Mouse (Mus musculus): ENCODE data around the gene Syt16. TPM values are rescaled to one million over a fixed set of nuclear protein-coding genes. Genes with fewer than 3 reads are reported as not detected.
A peak's percentile ranks its signal among the peaks of the same experiment; 100 is the strongest.

The Syt16 gene
- total and polyA plus RNA-seq, 2 experiments from 2014 or later: 67.6 to 90.9 TPM

DNA sequence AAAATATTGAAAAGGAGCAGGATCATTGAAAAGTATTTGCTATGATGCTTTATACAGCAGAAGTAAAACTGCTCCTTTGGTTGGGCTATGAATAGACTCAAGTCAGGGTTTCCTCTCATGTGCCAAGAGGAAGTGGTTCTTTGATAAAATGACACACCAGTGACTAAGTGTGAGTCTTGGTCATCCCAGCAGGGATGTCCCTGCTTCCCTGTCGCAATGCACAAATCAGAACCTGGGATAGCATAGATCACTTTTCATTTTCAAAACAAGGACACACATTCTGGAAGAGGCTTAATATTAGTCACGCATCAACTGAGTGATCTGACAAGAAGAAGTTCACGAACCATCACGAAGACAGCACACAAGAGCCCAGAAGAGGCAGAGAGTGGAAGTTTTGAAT lies 195.1 kb downstream of the Syt16 start:
- H3K9me3 ChIP-seq (ENCODE audit: low read length): no peaks in the 10 kb centered on the region
- no peak overlapping the region for H3K4me2 ChIP-seq (ENCODE audit: low read depth, low read length)
- H3K36me3 ChIP-seq (ENCODE audit: insufficient read depth, low read length): no peaks in the 10 kb centered on the region
- H3K27ac ChIP-seq: no peak overlapping the region
- TF ChIP-seq CTCF (IDR thresholded peaks at IDR 0.05; ENCODE audit: low read depth): no peak
- 71% methylated on average over 4 of the region's 4 CpGs for WGBS
- H3K4me3 ChIP-seq (ENCODE audit: low read length): no peak overlapping the region
- no peaks in the 10 kb centered on the region for H3K27me3 ChIP-seq (ENCODE audit: insufficient read depth, low read length)
- H3K9ac ChIP-seq (replicated peaks; ENCODE audit: low read length): no peak overlapping the region
- ATAC-seq (no peak), DNase-seq (ENCODE audit: low spot score) (no peak)
- H3K4me1 ChIP-seq (ENCODE audit: insufficient read depth, low read length): no peaks in the 10 kb centered on the region

- Histone ChIP-seq H3K9ac (replicated peaks; ENCODE audit: low read length) (no peak overlapping the region), H3K36me3 (ENCODE audit: insufficient read depth, low read length) (no peaks in the 10 kb centered on the region), H3K27ac (no peak overlapping the region), H3K4me1 (ENCODE audit: insufficient read depth, low read length) (0 out of 2 replicates have a peak, but pooled peaks cover 3% of the 10 kb centered on the region), H3K27me3 (ENCODE audit: insufficient read depth, low read length) (no peaks in the 10 kb centered on the region), H3K4me3 (ENCODE audit: low read length) (no peak overlapping the region), H3K4me2 (ENCODE audit: low read depth, low read length) (no peak overlapping the region), H3K9me3 (ENCODE audit: low read length) (no peaks in the 10 kb centered on the region)
- ATAC-seq (no peak), DNase-seq (ENCODE audit: low spot score) (no peak)
- 54% methylated on average over 5 of the region's 5 CpGs for WGBS
- TF ChIP-seq CTCF (IDR thresholded peaks at IDR 0.05; ENCODE audit: low read depth): no peak
These were observed 203.9 kb downstream of the Syt16 start for GRCm38 (mm10) chr12:74201410-74201809.

DNA sequence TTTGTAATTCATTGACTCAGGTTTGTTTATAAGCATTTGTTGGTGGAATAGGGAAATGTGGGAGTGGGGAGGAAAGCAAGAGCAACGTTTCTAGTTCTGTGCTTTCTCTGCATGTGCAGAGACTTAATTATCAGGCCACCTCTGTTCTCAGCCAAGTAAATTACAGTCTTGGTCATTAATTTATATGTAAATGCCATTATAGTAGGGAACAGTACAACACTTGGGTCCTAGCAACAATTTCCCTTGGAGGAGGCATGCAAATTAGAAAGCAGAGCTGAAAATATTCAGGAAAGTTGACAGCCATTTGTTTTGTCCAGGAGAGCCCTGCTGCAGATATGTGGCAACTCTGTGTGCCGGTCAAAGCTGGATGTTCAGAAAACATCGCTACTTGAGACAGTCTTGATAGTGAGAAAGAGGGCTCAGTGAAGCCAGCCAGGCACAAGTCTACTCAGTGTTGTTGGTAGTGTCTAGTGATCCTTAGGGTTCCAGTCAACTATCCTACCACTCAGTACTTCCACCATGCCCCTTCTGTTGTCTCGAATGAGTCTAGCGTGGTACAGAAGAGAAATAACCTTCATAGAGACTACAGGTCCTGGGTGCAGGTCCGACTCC lies 205.1 kb downstream of the Syt16 start:
- Histone ChIP-seq H3K27me3 (ENCODE audit: insufficient read depth, low read length) (no peaks in the 10 kb centered on the region), H3K9ac (replicated peaks; ENCODE audit: low read length) (no peak overlapping the region), H3K27ac (no peak overlapping the region), H3K4me1 (ENCODE audit: insufficient read depth, low read length) (0 out of 2 replicates have a peak, but pooled peaks cover 3% of the 10 kb centered on the region), H3K9me3 (ENCODE audit: low read length) (no peaks in the 10 kb centered on the region), H3K4me2 (ENCODE audit: low read depth, low read length) (no peak overlapping the region), H3K36me3 (ENCODE audit: insufficient read depth, low read length) (no peaks in the 10 kb centered on the region), H3K4me3 (ENCODE audit: low read length) (no peak overlapping the region)
- no peak for TF ChIP-seq CTCF (IDR thresholded peaks at IDR 0.05; ENCODE audit: low read depth)
- ATAC-seq: 0 out of 2 replicates have a peak, but pooled peaks have one; percentile 51
- DNase-seq (ENCODE audit: low spot score): no peak
- WGBS: 52% methylated on average over 6 of the region's 6 CpGs

DNA sequence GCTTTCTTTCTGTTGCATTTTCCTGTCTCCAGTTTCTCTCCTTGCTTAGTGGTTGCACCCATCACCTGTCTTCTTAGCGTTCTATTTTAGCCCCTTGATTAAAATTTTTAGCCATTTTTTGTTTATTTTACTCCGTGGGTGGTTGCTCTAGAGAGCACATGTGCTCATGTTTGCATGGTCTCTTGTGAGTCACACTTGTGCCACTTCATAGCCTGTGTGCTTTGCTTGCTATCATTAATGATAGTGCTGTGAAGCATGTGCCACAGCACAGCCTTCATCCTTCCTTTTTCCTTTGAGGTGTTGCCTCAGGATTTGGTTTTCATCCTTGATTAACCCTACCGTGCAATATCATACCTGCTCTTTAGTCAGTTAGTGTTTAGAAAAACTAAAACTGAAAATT lies 214.7 kb downstream of the Syt16 start:
- H3K27me3 ChIP-seq (ENCODE audit: insufficient read depth, low read length): no peaks in the 10 kb centered on the region
- H3K4me1 ChIP-seq (ENCODE audit: insufficient read depth, low read length): no peaks in the 10 kb centered on the region
- no peaks in the 10 kb centered on the region for H3K36me3 ChIP-seq (ENCODE audit: insufficient read depth, low read length)
- no peak for TF ChIP-seq CTCF (IDR thresholded peaks at IDR 0.05; ENCODE audit: low read depth)
- no peak overlapping the region for H3K4me3 ChIP-seq (ENCODE audit: low read length)
- H3K4me2 ChIP-seq (ENCODE audit: low read depth, low read length): no peak overlapping the region
- no peak for DNase-seq (ENCODE audit: low spot score)
- H3K27ac ChIP-seq: no peak overlapping the region
- no peak for ATAC-seq
- WGBS: 74% methylated on average over 3 of the region's 3 CpGs
- no peaks in the 10 kb centered on the region for H3K9me3 ChIP-seq (ENCODE audit: low read length)
- no peak overlapping the region for H3K9ac ChIP-seq (replicated peaks; ENCODE audit: low read length)

- Histone ChIP-seq H3K27ac (no peak overlapping the region), H3K9me3 (ENCODE audit: low read length) (no peaks in the 10 kb centered on the region), H3K4me2 (ENCODE audit: low read depth, low read length) (no peak overlapping the region), H3K36me3 (ENCODE audit: insufficient read depth, low read length) (no peaks in the 10 kb centered on the region), H3K4me3 (ENCODE audit: low read length) (no peak overlapping the region), H3K4me1 (ENCODE audit: insufficient read depth, low read length) (no peaks in the 10 kb centered on the region), H3K27me3 (ENCODE audit: insufficient read depth, low read length) (no peaks in the 10 kb centered on the region), H3K9ac (replicated peaks; ENCODE audit: low read length) (no peak overlapping the region)
- DNase-seq (ENCODE audit: low spot score) (no peak), ATAC-seq (0 out of 2 replicates have a peak, but pooled peaks have one; percentile 27)
- WGBS: 69% methylated on average over 5 of the region's 5 CpGs
- no peak for TF ChIP-seq CTCF (IDR thresholded peaks at IDR 0.05; ENCODE audit: low read depth)
These were observed 218.8 kb downstream of the Syt16 start for GRCm38 (mm10) chr12:74216103-74216728.

DNA sequence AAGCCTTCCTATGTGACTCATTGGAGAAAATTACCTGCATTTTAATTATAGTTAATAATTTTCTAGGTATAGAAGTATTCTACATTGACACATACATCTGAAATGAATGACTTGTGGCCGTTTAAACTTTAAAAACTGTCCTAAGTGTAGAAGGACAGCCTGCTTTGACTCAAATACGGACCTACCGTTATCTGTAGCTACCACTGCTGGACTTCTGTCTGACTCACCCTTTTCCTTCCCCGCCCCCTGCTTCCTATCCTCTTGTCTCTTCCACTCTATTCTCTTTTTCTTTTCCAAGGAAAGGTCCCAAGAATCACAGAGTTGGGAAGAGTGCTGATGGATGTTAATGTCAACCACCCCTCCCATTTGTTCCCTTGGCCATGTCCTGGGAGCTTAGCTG lies 222.4 kb downstream of the Syt16 start:
- Histone ChIP-seq H3K27me3 (ENCODE audit: insufficient read depth, low read length) (no peaks in the 10 kb centered on the region), H3K9ac (replicated peaks; ENCODE audit: low read length) (no peak overlapping the region), H3K4me3 (ENCODE audit: low read length) (no peak overlapping the region), H3K36me3 (ENCODE audit: insufficient read depth, low read length) (no peaks in the 10 kb centered on the region), H3K27ac (no peak overlapping the region), H3K9me3 (ENCODE audit: low read length) (no peaks in the 10 kb centered on the region), H3K4me1 (ENCODE audit: insufficient read depth, low read length) (no peaks in the 10 kb centered on the region), H3K4me2 (ENCODE audit: low read depth, low read length) (no peak overlapping the region)
- no peak for DNase-seq (ENCODE audit: low spot score)
- no peak for TF ChIP-seq CTCF (IDR thresholded peaks at IDR 0.05; ENCODE audit: low read depth)
- WGBS: 89% methylated on average over 4 of the region's 4 CpGs
- no peak for ATAC-seq

DNA sequence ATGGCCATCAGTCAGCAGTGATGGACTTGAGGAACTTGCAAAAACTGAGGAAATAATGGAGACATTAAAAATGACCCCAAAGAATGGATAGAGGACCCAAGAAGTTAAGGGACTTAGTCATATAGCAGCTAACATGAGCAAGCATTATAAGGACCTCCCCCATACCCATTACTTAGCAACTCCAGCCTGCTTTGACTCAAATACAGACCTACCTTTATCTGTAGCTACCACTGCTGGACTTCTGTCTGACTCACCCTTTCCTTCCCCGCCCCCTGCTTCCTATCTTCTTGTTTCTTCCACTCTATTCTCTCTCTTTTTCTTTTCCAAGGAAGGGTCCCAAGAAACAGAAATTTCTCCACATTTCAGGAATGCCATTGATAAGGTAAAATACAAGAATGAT lies 223.2 kb downstream of the Syt16 start:
- WGBS: 90% methylated on average over 1 of the region's 1 CpGs
- no peak overlapping the region for H3K27ac ChIP-seq

More for the DNA sequence above, 223.2 kb downstream of the Syt16 start:
- Histone ChIP-seq H3K9ac (replicated peaks; ENCODE audit: low read length) (no peak overlapping the region), H3K4me3 (ENCODE audit: low read length) (no peak overlapping the region), H3K36me3 (ENCODE audit: insufficient read depth, low read length) (no peaks in the 10 kb centered on the region), H3K9me3 (ENCODE audit: low read length) (no peaks in the 10 kb centered on the region), H3K27me3 (ENCODE audit: insufficient read depth, low read length) (no peaks in the 10 kb centered on the region), H3K4me1 (ENCODE audit: insufficient read depth, low read length) (no peaks in the 10 kb centered on the region), H3K4me2 (ENCODE audit: low read depth, low read length) (no peak overlapping the region)
- no peak for TF ChIP-seq CTCF (IDR thresholded peaks at IDR 0.05; ENCODE audit: low read depth)
- ATAC-seq (no peak), DNase-seq (ENCODE audit: low spot score) (no peak)

Measured in hindbrain, postnatal 0 days (tissue).